In genomic region chr3:65529471-65530215, GRCm38 (mm10) we compare ENCODE assay signal across 8 mouse cellular contexts. TPM values are rescaled to one million over a fixed set of nuclear protein-coding genes. Genes with fewer than 3 reads are reported as not detected.
DNase-seq lines count a peak whose midpoint lies in the region; ATAC-seq and TF ChIP-seq lines count a peak whose summit lies in the region.

No protein-coding gene starts in this region.

- H3K4me1 ChIP-seq in megakaryocyte, embryonic 14.5 days = peaks cover 17% of the 10 kb centered on the region
- H3K4me1 ChIP-seq in heart, postnatal 0 days (ENCODE audit: control insufficient read depth, insufficient read depth) = 0 out of 2 replicates have a peak, but pooled peaks cover 5% of the 10 kb centered on the region
- 0 out of 2 replicates have a peak, but pooled peaks cover 2% of the 10 kb centered on the region for H3K4me1 ChIP-seq in limb, embryonic 15.5 days
- peaks cover 9% of the 10 kb centered on the region for H3K4me1 ChIP-seq in neural tube, embryonic 12.5 days

- no peak for TF ChIP-seq EP300 in heart, postnatal 0 days (IDR thresholded peaks at IDR 0.05; ENCODE audit: low read depth)

- no peak for TF ChIP-seq CTCF in heart, postnatal 0 days (IDR thresholded peaks at IDR 0.05; ENCODE audit: low read depth)

- peak overlapping the region; percentile 100 for H3K4me3 ChIP-seq in megakaryocyte, embryonic 14.5 days (replicated peaks)
- H3K4me3 ChIP-seq in heart, postnatal 0 days (ENCODE audit: low read depth, low read length) = peak overlapping the region; percentile 92
- peak overlapping the region; percentile 94 for H3K4me3 ChIP-seq in limb, embryonic 15.5 days
- peak overlapping the region; percentile 86 for H3K4me3 ChIP-seq in neural tube, embryonic 12.5 days

- peak overlapping the region; percentile 91 for H3K4me2 ChIP-seq in heart, postnatal 0 days (ENCODE audit: low read depth, low read length)
- peak overlapping the region; percentile 70 for H3K4me2 ChIP-seq in limb, embryonic 15.5 days
- H3K4me2 ChIP-seq in neural tube, embryonic 12.5 days (replicated peaks) = peak overlapping the region; percentile 73

- no peaks in the 10 kb centered on the region for H3K27me3 ChIP-seq in megakaryocyte, embryonic 14.5 days (replicated peaks)
- no peaks in the 10 kb centered on the region for H3K27me3 ChIP-seq in heart, postnatal 0 days (ENCODE audit: control insufficient read depth, insufficient read depth, low read length)
- H3K27me3 ChIP-seq in limb, embryonic 15.5 days = no peaks in the 10 kb centered on the region
- H3K27me3 ChIP-seq in neural tube, embryonic 12.5 days (replicated peaks) = no peaks in the 10 kb centered on the region

- DNase-seq in T-cell, adult 2 months (ENCODE audit: low spot score) = peak; percentile 53
- DNase-seq in embryo, embryonic 10.5 days (ENCODE audit: low spot score) = peak; percentile 59
- DNase-seq in heart, postnatal 0 days (ENCODE audit: low spot score) = peak; percentile 72
- no peak for DNase-seq in spleen, postnatal 10 days (ENCODE audit: low spot score in 2 of 2)

- WGBS in heart, postnatal 0 days = 1% methylated on average over 19 of the region's 19 CpGs
- 2% methylated on average over 19 of the region's 19 CpGs for WGBS in limb, embryonic 15.5 days
- 3% methylated on average over 19 of the region's 19 CpGs for WGBS in neural tube, embryonic 12.5 days

- peak overlapping the region; percentile 84 for H3K9ac ChIP-seq in heart, postnatal 0 days (replicated peaks; ENCODE audit: low read depth, low read length)
- H3K9ac ChIP-seq in limb, embryonic 15.5 days = peak overlapping the region; percentile 83
- peak overlapping the region; percentile 91 for H3K9ac ChIP-seq in neural tube, embryonic 12.5 days

- peak overlapping the region; percentile 97 for H3K27ac ChIP-seq in heart, postnatal 0 days (ENCODE audit: low read depth)
- H3K27ac ChIP-seq in limb, embryonic 15.5 days = peak overlapping the region; percentile 98
- H3K27ac ChIP-seq in neural tube, embryonic 12.5 days = peak overlapping the region; percentile 98; the same call in 1 of the 2 replicates

- no peak; the same call in 1 of the 2 replicates for ATAC-seq in megakaryocyte, adult 5-6 weeks (ENCODE audit: poor library complexity, severe bottlenecking)
- no peak for ATAC-seq in heart, postnatal 0 days (ENCODE audit: insufficient read depth, low read depth)
- ATAC-seq in limb, embryonic 15.5 days (ENCODE audit: insufficient number of reproducible peaks, low FRiP score, low TSS enrichment, low read depth) = no peak
- peak; percentile 3; the same call in 1 of the 2 replicates for ATAC-seq in neural tube, embryonic 12.5 days (ENCODE audit: low FRiP score, low read depth)

- no peaks in the 10 kb centered on the region for H3K9me3 ChIP-seq in megakaryocyte, embryonic 14.5 days
- no peaks in the 10 kb centered on the region for H3K9me3 ChIP-seq in heart, postnatal 0 days (replicated peaks; ENCODE audit: control insufficient read depth, low read length)
- H3K9me3 ChIP-seq in limb, embryonic 15.5 days = no peaks in the 10 kb centered on the region
- H3K9me3 ChIP-seq in neural tube, embryonic 12.5 days = no peaks in the 10 kb centered on the region

- peaks cover 12% of the 10 kb centered on the region for H3K36me3 ChIP-seq in megakaryocyte, embryonic 14.5 days (replicated peaks; ENCODE audit: low read length)
- H3K36me3 ChIP-seq in heart, postnatal 0 days (replicated peaks; ENCODE audit: control insufficient read depth, insufficient read depth, low read length) = peaks cover 14% of the 10 kb centered on the region
- H3K36me3 ChIP-seq in limb, embryonic 15.5 days = no peaks in the 10 kb centered on the region
- H3K36me3 ChIP-seq in neural tube, embryonic 12.5 days = peaks cover 9% of the 10 kb centered on the region; the same call in 1 of the 2 replicates

RNA-seq across cellular contexts. Expression of gene Tiparp, which starts 1.4 kb away (rescaled TPM):
- polyA plus RNA-seq in megakaryocyte, embryonic 14.5 days (2012; ENCODE audit: insufficient read depth, low replicate concordance) = 0.38 TPM in 1 of 2 replicates, not detected in the other
- 27.1 and 31.3 TPM in 2 replicates for total RNA-seq in megakaryocyte, adult 5-6 weeks (2015)
- 23.4 and 30.3 TPM in 2 replicates for total RNA-seq in megakaryocyte, adult 5-6 weeks (2017)
- total RNA-seq in heart, postnatal 0 days (2014; rRNA removed; ENCODE audit: low replicate concordance) = 12.8 and 21.8 TPM in 2 replicates
- 14.2 and 15.2 TPM in 2 replicates for polyA plus RNA-seq in heart, postnatal 0 days (2015; fragmentation: Nextera tagmentation; extraction: Ambion mirVana)
- 36.8 and 39.0 TPM in 2 replicates for polyA plus RNA-seq in limb, embryonic 15.5 days (2015; fragmentation: Nextera tagmentation; extraction: Ambion mirVana)
- 35.5 and 35.9 TPM in 2 replicates for polyA plus RNA-seq in neural tube, embryonic 12.5 days (2016; fragmentation: Nextera tagmentation; extraction: Ambion mirVana)

Comparison
In these comparisons a context has a peak if more than half of its experiments do, and no peak if none do; other contexts are left out.
1. DNase-seq: peak in T-cell, adult 2 months (single experiment), embryo, embryonic 10.5 days (single experiment) and heart, postnatal 0 days (single experiment); none in spleen, postnatal 10 days (0 of 2).
2. RNA of gene Tiparp, which starts 1.4 kb away (polyA plus RNA-seq): 36.8 to 39.0 TPM in limb, embryonic 15.5 days, 35.5 to 35.9 TPM in neural tube, embryonic 12.5 days and 14.2 to 15.2 TPM in heart, postnatal 0 days; 0.38 TPM in megakaryocyte, embryonic 14.5 days; every median in the first group is over 10 times any median in the second.
3. Peak in every context shown above with its lines, with median percentiles within 50 percentile points of each other: H3K4me3 ChIP-seq, H3K27ac ChIP-seq, H3K4me2 ChIP-seq and H3K9ac ChIP-seq.